Mouse (Mus musculus): ENCODE measurements around the gene Ptprn.
"Not testable (repeated sequence)": the region's sequence is repeated elsewhere in the genome, so short reads cannot be mapped to it uniquely, and the experiment has no call there.

Ptprn gene

DNA sequence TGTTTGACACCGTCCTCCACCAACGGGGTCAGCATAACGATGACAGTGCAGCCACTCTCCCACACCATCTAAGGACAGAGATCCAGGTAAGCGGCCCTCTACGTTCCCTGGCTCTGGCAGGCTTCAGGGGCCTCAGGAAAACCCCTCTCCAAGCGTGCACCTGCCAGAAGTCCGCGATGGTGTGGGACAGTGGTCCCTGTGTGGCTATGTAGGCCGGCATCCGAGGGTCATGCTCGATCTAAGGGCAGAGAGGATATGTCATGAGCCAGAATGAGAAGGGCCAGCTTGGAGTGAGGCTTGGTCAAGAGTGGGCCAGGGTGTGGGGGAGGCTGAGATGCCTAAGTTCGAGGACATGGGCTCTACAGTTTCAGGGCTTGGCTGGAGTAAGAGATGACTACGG is 12.0 kb downstream of the Ptprn start:
- DNase-seq = no peak

DNA sequence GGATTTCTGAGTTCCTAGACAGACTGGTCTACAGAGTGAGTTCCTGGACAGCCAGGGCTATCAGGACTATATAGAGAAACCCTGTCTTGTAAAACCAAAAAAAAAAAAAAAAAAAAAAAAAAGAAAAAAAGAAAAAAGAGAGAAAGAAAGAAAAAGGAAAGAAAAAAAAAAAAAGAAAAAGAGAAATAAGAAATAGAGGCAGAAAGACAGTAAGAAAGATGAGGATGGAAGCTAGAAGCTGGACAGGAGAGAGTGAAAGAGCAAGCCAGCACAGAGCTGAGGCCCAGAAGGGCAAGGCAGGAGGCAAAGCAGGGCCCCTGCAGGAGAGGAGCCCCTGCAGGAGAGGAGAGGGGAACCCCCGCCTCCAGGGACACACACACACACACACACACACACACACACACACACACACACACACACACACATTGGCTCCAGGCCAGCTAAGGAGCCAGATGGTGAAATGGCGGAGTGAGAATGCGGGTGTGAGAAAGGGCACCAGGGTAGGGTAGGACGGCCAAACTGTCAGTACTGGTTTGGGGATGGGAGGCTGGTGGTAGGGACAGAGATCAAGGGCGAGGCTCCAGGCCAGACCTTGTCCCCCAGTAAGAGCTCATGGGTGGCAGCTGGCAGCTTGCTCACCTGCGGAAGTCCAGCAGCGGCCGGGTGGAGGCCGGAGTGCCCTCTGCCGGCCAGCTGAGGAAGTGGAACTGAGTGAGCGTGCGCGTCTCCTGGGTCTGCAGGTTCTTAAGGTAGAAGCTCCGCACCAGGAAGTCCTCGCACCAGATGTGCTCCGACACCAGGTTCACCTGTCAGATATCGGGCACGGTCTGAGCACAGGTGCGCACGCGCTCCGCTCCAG is 13.0 kb downstream of the Ptprn start:
- peak; percentile 88 to 89 for DNase-seq

DNA sequence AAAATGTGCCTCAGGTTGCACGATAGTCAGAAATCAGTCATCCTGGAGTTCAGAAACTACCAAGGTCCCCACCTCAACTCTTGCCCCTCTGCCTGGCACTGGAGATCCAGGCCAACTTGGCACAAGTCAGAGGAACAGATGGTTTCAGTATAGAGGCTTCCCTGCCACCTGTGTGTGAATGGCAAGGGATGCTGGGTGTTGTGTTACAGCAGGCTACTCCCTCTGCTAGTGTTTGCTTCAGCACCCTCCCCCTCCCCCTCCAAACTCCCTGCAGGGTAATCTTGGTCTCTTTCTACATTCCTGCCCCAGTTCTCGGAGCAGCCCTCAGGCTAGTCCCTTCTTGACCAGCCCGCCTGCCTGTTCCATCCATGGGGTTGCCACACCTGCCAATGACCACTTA is 13.8 kb downstream of the Ptprn start:
- no peak for DNase-seq

DNA sequence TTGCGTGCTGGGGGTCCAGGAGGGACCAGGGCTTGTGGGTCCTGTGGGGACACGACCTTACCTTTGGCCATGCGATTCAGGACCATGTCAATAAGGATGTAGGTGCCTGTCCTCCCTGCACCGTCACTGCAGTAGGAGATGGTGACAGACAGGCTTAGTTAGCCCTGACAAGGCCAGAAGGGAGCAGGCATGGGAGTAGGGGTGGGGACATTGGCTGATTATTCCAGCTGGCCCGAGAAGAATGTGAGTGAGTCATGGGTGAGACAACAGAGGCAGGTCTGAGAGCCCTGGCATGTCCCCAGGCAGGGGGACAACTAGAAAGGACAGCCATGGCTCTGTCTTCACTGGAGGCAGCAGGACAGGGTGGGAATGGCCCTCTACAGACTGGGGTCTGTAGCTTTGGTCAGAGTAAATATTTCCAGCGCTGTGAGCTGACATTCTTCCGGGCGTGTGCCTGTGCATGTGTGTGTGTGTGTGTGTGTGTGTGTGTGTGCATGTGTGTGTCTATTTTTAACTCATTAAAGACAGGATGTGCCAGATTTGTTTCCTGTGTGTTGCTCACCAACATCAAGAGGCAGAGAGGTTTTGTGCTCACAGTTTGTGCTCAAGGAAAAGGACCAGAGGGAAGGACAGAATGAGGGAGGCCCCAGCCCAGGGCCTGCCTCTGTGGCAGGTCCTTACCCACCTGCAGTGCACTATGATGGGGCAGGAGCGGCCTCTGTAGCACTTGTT is 16.1 kb downstream of the Ptprn start:
- DNase-seq = no peak

DNA sequence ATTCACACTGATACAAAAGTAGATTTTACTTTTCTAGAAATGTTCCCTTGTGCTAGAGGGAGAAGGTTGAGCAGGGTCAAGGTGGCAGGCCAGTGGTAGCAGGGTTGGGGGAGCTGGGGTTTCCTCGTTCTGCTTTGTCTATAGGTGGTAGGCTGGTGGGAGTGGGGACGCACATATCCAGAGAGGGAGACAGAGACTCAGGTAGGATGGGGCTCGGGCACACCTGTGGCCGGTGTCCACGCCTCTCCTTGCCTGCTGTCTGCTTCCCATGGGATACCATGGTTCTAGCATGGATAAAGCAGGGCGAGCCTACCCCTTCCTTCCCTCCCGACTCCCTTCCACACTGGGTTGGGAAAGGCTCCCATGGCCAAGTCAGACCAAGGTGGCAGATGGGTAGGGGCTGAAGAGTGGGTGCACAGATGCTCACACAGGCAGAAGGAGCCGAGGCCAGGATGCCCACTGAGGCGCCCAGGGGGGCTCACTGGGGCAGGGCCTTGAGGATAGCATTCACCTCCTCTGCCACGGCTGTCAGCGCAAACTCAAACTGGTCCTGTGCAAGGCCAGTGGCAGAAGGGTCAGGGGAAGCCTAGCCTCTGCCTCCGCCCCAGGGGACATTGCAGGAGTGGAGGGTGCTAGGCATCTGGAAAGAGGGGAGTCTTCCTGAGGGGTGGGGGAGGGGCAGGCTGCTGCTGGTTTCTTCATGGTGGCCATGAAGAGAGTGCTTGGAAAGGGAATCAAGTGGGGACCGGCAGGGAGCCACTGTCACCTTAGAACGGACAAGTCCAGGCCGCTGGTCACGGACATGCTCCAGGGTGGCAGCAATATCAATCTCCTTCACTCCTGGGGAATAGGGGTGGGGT is 17.0 kb downstream of the Ptprn start:
- DNase-seq = no peak

DNA sequence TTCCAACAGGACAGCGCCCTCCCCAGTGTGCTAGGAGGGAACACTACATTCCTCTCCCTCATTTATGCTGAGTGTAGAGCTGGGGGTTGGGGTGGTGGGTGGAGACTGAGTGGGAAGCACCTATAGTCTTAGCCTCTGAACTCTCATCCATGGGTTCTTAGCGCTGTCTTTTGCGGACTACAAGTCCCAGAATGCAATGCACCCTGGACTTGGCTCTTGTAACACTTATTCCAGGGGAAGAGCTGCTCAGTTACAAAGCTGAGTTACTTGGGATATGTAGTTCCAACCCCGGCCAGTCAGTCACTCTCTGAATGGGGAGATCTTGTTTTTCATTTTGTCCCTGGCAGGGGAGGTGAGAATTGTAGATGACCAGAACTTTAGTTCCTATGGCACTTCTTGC is 19.5 kb downstream of the Ptprn start:
- no peak for DNase-seq

DNA sequence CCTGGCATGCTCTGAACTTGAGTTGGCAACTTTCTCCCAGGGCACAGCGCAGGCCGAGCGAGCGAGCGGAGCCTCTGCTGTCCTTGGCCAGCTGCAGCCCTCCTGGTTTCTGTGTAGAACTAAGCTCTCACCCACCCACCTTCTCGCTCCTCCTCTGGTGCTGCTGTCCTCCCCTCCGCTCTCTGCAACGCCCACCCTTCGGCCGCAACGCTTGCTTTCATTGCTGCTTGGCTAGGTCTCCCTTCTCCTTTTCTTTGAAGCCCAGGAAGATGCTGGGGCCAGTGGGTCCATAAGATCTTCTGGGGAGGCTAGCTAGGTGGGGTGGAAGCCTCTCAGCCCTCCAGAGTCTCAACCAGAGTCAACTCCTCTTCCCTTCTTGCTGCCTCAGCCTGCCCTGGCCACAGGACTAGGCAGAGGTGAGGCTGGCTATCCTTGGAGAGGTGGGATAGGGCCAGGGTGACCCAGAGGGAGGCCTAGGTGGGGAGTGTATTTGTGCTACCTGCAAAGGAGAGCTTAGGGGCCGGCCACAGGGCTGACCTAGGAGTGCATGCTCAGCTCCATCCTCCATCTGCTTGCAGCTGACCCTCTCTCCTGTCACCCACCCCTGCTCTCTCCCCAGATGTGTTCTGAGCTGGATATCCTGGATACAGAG is 20.0 kb downstream of the Ptprn start:
- DNase-seq = no peak

DNA sequence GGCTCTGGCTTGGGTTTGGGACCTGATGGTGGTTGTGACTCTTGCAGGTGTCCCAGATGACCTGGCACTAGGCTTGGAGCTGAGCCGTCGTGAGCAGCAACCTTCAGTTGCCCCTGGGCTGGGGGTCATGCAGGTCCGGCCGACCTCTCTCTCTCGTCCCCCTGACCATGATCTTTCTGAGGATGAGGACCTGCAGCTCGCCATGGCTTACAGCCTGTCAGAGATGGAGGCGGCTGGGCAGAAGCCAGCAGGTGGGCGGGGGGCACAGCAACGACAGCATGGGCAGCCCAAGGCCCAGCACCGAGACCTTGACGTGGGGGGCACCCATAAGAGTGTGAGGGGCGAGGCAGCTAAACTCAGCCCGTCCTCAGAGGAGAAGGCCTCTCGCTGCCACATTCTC is 20.9 kb downstream of the Ptprn start:
- no peak for DNase-seq

DNA sequence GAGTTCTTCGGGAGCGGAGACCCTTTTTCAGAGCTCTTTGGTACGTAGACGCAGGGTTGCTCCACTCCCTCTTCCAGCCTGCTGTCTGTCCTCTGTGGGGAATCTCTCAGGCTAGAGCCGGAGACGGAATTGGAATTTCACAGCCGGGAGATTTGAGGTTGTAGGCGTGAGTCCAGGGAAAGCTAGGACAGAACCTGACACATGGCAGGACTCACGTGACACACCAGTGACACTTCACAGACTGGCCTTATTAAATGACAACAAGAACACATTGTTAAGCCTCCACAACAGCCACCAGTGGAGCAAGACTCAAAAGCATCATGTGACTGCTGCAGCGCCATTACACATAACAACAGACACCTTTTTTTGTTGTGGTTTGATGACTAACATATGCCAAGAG is 24.7 kb downstream of the Ptprn start:
- no peak for DNase-seq

DNA sequence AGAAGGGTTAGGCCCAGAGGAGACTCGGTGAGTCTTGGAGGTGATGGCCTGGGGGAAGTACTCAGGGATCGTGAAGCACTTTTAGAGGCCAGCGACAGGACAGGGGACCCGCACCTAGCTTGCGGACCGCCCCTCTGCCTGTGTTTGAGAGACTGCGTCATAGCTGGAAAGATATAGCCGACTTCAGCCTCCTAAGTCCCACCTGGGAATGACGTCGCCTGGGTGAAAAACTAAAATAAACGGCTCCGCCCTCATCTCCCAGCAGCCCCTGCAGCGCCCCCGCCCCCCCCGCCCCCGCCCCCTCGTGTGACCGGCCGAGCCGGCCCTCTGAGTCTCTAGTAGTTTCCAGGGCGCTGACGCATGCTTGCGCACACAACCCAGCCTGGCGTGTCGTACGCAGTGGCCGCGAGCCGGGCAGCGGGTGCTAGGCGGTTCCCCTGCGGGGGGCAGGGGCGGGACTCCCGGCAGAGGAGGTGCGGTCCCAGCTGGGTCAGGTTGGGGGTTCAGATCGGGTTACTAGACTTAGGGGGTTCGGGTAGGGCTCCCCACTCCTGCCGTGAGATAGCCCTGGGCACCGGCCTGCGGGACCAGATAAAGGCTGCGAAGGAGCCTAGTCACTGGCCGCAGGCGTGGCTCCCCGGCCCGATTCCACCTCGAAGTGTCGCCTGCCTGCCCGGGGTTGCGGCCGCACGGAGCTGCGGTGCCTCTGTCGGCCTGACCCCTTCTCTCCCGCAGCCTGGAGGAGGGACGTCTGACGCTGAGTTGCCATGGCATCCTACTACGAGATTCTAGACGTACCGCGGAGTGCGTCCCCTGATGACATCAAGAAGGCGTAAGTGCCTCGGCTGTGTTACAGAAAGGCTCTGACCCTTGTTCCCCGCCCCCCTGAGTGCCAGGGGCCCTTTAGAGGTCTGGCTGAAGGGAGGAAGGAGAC is 27.9 kb downstream of the Ptprn start, which contains the start of gene Dnajb2:
Gene Dnajb2 (plus strand): TSS at position 290 of the 934 bp plus-strand sequence.
- DNase-seq = peak; percentile 64 to 76

DNA sequence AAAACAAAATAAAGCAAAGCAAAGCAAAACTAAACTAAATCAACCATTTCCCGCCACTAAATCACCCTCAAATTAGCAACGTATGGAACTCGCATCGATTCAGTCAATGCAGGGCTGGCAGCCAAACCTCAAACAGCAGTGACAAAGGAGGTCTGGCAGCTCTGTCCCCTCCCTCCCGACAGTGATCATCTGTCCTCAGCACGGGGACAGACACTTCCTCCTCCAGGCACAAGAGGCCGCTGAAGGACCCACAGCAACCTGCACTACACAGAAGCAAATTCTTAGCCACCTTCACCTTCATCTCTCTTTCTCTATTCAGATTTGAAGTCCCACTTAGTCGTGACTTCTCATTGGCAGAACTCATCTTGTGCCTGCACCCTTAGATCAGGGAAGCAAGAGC is 29.7 kb downstream of the Ptprn start:
- peak; percentile 71 to 77 for DNase-seq

DNA sequence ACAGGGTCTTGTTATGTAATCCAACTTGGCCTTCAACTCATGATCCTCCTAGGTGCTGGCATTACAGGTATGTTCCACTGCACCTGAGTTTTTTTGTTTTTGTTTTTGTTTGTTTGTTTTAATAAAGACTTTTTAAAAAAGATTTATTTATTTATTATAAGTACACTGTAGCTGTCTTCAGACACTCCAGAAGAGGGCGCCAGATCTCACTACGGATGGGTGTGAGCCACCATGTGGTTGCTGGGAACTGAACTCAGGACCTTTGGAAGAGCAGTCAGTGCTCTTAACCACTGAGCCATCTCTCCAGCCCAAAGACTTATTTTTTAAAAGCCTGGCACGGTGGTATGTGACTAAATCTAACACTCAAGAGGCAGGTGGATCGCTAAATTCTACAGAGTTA is 31.8 kb downstream of the Ptprn start:
- not testable (repeated sequence) for DNase-seq

DNA sequence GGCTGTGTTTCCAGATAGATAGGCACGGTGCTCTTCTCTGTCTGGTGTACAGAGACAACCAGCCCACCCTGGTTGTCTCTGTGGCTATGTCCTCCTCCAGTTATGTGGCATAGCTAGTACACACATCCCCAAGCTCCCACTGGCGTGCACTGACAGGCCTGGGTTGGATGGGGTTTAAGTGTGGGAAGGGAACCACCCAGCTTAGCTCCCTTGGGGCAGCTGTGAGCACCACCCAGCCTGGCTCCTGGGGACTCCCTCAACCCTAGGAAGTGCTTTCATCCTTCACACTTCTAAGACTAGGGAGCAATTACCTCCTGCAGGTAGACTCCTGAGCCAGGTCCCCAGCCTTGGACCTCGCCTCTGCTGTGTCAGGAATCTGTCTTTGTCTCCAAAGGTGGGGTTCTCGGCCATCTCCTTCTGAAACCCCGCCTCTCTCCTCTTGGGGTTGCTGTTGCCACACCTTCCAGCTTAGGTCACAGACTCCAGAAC is 32.6 kb downstream of the Ptprn start, which contains the start of gene A630095N17Rik:
Gene A630095N17Rik (minus strand): TSS at position 439 of the 489 bp plus-strand sequence.
- DNase-seq = no peak

DNA sequence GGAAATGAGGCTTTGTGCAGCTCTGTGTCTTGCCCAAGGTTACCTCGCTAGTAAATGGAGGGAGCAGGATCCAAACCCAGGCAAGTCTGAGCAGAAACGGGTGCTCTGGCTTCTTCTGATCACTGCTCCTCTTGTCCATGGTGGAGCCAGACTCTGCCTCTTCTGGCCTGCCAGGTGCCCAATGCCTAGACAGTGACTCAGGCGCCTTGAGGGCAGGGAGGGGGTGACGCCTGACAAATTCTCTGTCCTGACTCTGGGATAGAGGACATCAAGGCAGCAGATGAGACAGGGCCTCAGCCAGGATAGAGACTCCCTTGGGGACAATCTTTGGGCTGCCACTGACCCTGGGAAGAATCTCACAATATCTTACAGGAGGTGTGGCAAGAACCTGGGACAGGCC is 33.1 kb downstream of the Ptprn start:
- no peak for DNase-seq

DNA sequence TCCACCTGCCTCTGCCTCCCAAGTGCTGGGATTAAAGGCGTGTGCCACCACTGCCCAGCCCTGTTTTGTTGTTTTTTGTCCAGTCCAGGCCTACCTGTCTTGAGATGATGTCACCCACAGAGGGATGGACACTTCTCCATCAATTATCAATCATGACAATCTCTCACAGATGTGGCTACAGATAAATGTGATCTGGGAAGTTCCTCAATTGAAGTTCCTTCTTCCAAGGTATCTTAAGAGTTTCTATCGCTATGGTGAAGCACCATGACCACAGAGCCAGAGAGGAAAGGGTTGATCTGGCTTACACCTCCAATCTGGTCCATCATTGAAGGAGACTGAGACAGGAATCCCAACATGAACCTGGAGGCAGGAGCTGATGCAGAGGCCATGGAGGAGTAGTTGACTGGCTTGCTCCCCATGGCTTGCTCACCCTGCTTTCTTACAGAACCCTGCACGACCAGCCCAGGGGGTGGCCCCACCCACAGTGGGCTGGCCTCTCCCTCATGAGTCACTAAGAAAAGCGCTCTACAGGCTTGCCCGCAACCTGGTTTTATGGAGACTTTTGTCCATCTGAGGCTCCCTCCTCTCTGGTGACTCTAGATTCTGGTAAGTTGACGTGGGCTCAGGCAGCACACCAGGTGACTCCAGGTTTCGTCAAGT is 33.8 kb downstream of the Ptprn start:
- no peak for DNase-seq

DNA sequence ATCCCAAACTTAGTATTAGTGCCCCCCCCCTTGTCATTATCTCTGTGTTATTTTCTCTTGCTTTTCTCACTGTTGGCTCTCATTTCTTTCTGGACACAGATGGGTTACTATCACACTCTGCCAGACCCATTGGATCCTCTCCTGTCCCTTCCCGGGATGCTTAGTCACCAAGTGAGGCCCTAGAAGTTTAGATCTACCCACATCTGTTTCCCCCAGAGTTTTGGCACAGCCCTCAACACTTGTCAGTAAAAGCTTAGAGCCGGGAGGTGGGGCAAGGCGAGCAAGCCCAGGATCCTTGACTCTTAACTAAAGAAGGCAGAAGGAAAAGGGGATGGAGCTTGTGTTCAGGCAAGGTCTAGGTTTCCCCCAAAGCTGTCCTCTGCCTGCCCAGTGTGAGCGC is 35.1 kb downstream of the Ptprn start:
- DNase-seq = no peak

DNA sequence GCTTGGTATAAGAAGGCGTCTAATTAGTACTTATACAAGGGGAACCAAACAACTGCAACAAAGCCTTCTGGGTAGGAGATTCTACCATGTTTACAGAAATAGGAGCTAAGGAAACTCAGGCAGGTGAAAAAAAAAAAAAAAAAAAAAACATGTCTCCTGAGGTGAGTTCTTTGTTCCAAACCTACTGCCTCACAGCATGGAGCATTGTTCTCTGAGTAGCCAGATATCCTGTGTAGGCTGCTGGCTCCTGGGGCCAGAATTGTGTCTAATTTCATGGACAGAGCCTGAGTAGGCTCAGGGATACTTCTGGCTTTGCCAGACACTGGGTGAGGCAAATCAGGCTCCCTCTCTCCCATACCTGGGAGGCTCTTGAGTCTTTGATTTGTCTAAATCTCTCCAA is 36.6 kb downstream of the Ptprn start:
- DNase-seq = no peak

DNA sequence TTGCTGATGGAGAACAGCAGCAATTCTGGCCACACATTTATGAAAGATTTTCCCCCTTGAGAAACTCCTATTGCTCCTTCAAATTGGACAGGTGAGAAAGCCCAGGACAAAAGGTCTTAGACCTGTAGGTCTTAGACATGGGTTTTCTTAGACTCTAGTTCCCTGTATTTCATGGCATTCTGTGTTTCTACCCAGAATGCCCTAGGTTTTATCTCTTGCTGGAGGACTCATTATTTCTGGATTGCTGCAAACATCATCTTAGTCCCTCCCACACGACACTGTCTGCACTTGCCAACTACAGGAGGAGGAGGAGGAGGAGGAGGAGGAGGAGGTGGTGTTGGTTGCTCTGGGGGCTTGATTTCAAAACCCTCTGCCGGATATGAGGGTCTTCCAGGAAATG is 38.2 kb downstream of the Ptprn start:
- DNase-seq = no peak

DNA sequence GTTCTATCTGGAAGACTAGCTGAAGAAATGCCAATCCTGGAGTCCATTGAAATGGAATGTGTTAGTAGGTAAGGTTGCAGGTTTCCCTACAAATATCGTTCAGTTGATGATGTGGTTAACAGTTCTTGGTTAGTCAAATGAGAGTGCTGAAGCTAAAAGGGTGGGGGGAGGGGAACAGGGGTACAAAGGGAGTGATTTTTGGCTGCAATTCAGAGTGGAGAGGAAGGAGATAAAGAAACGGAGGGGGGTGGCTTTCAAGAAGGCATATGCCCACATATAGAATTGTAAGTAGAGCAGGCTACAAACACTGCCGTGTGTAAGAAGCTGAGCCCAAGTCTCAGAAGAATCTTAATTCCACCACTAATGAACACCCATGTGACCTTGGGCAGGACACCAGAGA is 38.8 kb downstream of the Ptprn start:
- DNase-seq = no peak

DNA sequence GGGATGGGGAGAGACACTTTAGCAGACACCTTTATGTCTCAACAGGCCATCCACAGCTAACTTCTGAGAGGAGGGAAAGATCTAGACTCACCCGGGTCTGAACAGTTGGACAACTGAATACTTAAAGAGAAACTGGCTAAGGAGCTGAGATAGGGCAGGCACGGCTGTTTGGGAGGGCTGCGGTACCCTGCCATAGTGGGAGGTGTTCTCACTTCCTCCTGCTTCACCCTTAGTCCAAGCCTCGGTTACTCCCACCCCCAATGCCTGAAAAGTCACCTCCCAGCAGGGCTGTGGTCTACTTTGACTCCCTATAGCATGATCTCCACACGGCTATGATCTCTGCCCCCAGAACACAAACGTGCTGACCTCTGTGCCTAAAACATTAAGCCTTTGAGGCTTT is 40.8 kb downstream of the Ptprn start:
- peak; percentile 44 to 46 for DNase-seq

DNA sequence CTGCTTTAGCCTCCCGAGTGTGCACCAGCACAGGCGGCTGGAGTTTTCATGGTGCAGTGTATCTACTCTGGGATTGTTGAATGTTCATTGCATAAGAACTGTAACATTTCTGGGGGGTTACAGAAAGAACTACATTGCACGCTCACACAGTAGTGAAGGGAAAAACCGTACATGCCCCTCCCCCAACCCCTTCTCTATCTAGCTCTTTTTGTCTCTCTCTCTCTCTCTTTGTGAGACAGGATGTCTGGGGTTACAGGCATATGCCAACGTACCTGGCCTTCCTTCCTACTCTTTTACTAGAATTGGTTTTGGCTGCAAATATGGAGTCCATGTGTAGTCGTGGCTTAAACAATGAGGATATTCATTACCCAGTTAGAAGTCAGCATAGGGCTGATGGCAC is 41.4 kb downstream of the Ptprn start:
- DNase-seq = peak; percentile 42 to 51

Measured in thymus, postnatal 36 days (tissue).